Mouse (Mus musculus) forebrain, embryonic 15.5 days (tissue): ENCODE data around the gene Ddit4. TPM values are rescaled to one million over a fixed set of nuclear protein-coding genes. Genes with fewer than 3 reads are reported as not detected.

Experiments used
- ATAC-seq: fragments of 200-750 bp; cut with Nextera tagmentation; replicated peaks from 2 replicates; pipeline ENCODE4 v1.8.0; 2017; ENCODE audit warnings: mild to moderate bottlenecking, moderate TSS enrichment, moderate library complexity
- H3K27ac ChIP-seq: fragments of 300-500 bp; sonication (generic); replicated peaks from 2 replicates; pipeline ENCODE4 v1.5.1; 2015; ENCODE audit warnings: mild to moderate bottlenecking, inconsistent platforms
- H3K27me3 ChIP-seq: fragments of 300-500 bp; sonication (generic); 2 replicates; pipeline ENCODE4 v1.6.1; 2015; ENCODE audit warnings: inconsistent platforms
- H3K36me3 ChIP-seq: fragments of 300-500 bp; sonication (generic); 2 replicates; pipeline ENCODE4 v1.6.1; 2015; ENCODE audit warnings: mild to moderate bottlenecking, inconsistent platforms
- H3K4me1 ChIP-seq: fragments of 300-500 bp; sonication (generic); 2 replicates; pipeline ENCODE4 v1.6.1; 2015; ENCODE audit warnings: inconsistent platforms
- H3K4me2 ChIP-seq: fragments of 300-500 bp; sonication (generic); replicated peaks from 2 replicates; pipeline ENCODE4 v1.6.1; 2015; ENCODE audit warnings: mild to moderate bottlenecking, inconsistent platforms
- H3K4me3 ChIP-seq: fragments of 300-500 bp; sonication (generic); 2 replicates; pipeline ENCODE4 v1.5.1; 2015; ENCODE audit warnings: mild to moderate bottlenecking, inconsistent platforms
- H3K9ac ChIP-seq: fragments of 300-500 bp; sonication (generic); replicated peaks from 2 replicates; pipeline ENCODE4 v1.6.1; 2015; ENCODE audit warnings: mild to moderate bottlenecking, inconsistent platforms
- H3K9me3 ChIP-seq: fragments of 300-500 bp; sonication (generic); 2 replicates; pipeline ENCODE4 v1.6.1; 2016; ENCODE audit warnings: inconsistent platforms
- WGBS: fragments of 180-500 bp; shearing (Covaris S2); methylation state at CpG from one replicate; pipeline ENCODE4 v1.1.7; 2015; ENCODE audit warnings: mixed read lengths; 5-methylcytosine and 5-hydroxymethylcytosine counted together
- polyA plus RNA-seq: library from polyadenylated mRNA; unstranded; fragments of >200 nt; fragmentation: Nextera tagmentation; extraction: Ambion mirVana; gene quantifications from 2 replicates; pipeline ENCODE4 v1.2.1, GENCODE M21; 2015

Ddit4 gene
- polyA plus RNA-seq, 1 experiment from 2014 or later: 90.0 TPM

GRCm38 (mm10) chr10:59907695-59908299, 43.8 kb downstream of the Ddit4 start:
- ATAC-seq: no peak; the same call in 1 of the 2 replicates
- Histone ChIP-seq H3K27ac (peak overlapping the region; percentile 35), H3K9me3 (no peaks in the 10 kb centered on the region), H3K9ac (no peak overlapping the region), H3K36me3 (no peaks in the 10 kb centered on the region), H3K4me3 (no peak overlapping the region), H3K27me3 (no peaks in the 10 kb centered on the region), H3K4me1 (peaks cover 36% of the 10 kb centered on the region), H3K4me2 (no peak overlapping the region)
- 26% methylated on average over 7 of the region's 7 CpGs for WGBS

GRCm38 (mm10) chr10:59907080-59907609, 44.5 kb downstream of the Ddit4 start:
- no peak for ATAC-seq
- Histone ChIP-seq H3K27me3 (no peaks in the 10 kb centered on the region), H3K4me3 (no peak overlapping the region), H3K27ac (no peak overlapping the region), H3K9ac (no peak overlapping the region), H3K9me3 (no peaks in the 10 kb centered on the region), H3K4me1 (peaks cover 33% of the 10 kb centered on the region), H3K36me3 (no peaks in the 10 kb centered on the region), H3K4me2 (no peak overlapping the region)
- WGBS: 57% methylated on average over 3 of the region's 3 CpGs

DNA sequence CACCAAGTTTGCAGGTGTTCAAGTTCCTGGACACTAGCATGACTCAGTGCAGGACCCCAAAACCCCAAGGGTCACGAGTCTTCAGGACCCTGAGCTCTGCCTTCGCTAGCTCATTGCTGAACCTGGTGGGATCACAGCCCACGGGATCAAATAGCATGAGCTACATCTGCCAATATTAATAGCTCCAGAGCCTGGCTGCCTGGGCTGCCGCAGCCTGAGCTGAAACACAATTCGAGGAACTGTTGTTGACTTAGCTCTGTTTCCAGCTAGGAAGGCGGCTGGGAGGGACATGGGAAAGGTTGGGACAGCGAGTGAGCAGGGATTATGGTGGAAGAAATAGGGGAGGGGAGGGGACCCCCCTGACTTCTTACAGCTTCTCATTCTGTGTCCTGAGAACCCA, 48.5 kb downstream of the Ddit4 start:
- no peak for ATAC-seq
- no peak overlapping the region for H3K9ac ChIP-seq
- no peak overlapping the region for H3K4me3 ChIP-seq
- peak overlapping the region; percentile 24 for H3K27ac ChIP-seq
- no peak overlapping the region for H3K4me2 ChIP-seq
- WGBS: 63% methylated on average over 7 of the region's 7 CpGs
- peaks cover 52% of the 10 kb centered on the region for H3K4me1 ChIP-seq
- no peaks in the 10 kb centered on the region for H3K36me3 ChIP-seq
- H3K27me3 ChIP-seq: no peaks in the 10 kb centered on the region
- no peaks in the 10 kb centered on the region for H3K9me3 ChIP-seq

GRCm38 (mm10) chr10:59902606-59902990, 49.0 kb downstream of the Ddit4 start:
- Histone ChIP-seq H3K4me2 (no peak overlapping the region), H3K36me3 (no peaks in the 10 kb centered on the region), H3K4me3 (no peak overlapping the region), H3K27ac (peak overlapping the region; percentile 0; the same call in 1 of the 2 replicates), H3K9me3 (no peaks in the 10 kb centered on the region), H3K9ac (no peak overlapping the region), H3K27me3 (no peaks in the 10 kb centered on the region), H3K4me1 (peaks cover 52% of the 10 kb centered on the region)
- ATAC-seq: no peak
- 67% methylated on average over 8 of the region's 8 CpGs for WGBS

DNA sequence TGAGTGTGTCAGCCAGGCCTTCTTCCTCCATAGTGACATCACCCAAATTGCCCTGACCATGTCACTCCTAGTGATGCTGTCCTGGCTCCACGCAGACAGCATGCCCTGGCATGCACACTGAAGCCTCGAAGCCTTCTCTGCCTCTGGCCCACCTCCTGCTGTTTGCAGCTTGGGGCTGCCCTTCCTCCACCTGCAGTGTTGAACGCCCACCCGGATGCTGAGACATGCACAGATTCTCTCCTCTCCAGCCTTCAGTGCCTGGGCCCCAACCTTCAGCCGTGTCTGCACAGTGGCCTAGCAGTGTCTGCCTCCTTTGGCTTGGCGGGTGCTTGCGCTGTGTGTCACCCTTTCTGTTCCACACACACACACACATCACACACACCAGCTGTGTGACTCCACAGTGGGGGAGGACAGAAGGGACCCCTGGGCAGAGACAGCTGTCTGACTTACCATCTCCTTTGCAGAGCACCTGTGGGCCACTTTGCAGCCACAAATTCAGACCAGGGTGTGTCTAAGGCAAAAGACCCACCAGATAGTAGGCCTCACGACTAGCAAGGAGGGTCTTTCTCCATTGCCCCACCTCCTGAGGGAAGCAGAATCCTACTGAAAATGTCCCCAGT, 49.5 kb downstream of the Ddit4 start:
- Histone ChIP-seq H3K36me3 (no peaks in the 10 kb centered on the region), H3K27me3 (no peaks in the 10 kb centered on the region), H3K4me3 (no peak overlapping the region), H3K27ac (0 out of 2 replicates have a peak overlapping the region, but pooled peaks have one; percentile 0), H3K4me1 (peaks cover 56% of the 10 kb centered on the region), H3K4me2 (no peak overlapping the region), H3K9me3 (no peaks in the 10 kb centered on the region), H3K9ac (no peak overlapping the region)
- 64% methylated on average over 8 of the region's 8 CpGs for WGBS
- no peak for ATAC-seq

DNA sequence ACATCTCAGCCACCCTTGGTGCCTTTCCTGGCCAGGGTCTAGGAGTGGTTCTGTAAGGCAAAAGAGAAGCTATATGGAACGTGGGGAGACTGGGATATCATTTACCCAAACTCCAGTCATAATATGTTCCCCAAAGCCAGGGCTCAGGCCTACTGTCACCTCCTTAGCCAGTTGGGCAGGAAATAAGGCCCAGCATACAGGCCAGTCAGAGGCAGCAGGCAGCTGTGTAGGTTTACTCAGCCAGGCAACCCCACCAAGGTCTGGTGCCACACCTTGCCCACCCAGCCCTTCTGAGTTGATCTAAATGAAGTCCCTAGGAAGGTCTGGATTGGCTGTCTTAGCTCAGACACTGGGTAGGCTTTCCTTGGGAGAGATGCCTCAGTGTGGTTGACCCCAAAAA, 50.2 kb downstream of the Ddit4 start:
- Histone ChIP-seq H3K27ac (peak overlapping the region; percentile 99), H3K27me3 (no peaks in the 10 kb centered on the region), H3K4me1 (peaks cover 62% of the 10 kb centered on the region), H3K4me3 (no peak overlapping the region), H3K9ac (no peak overlapping the region), H3K36me3 (no peaks in the 10 kb centered on the region), H3K4me2 (no peak overlapping the region), H3K9me3 (no peaks in the 10 kb centered on the region)
- no peak for ATAC-seq
- WGBS: 96% methylated on average over 1 of the region's 1 CpGs

DNA sequence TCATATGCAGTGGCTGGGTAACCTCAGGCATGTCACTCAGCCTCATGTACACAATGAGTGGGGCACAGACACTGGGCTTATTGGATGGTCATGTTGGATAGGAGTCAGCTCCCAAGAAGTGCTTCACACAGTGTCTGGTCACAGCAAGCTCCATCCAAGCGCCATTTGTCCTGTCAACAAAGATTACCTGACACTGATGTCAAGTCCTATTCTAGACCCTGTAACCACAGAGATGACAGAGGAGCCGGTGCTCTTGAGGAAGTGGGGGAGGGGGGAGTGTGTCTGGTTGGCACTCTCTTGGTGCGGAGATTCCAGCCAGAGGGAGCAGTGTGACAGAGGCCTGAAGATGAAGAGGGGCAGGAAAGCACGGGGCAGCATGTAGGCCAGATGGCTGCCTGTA, 50.7 kb downstream of the Ddit4 start:
- no peak for ATAC-seq
- Histone ChIP-seq H3K27me3 (no peaks in the 10 kb centered on the region), H3K27ac (peak overlapping the region; percentile 99), H3K36me3 (peaks cover 4% of the 10 kb centered on the region; the same call in 1 of the 2 replicates), H3K9ac (no peak overlapping the region), H3K4me1 (peaks cover 66% of the 10 kb centered on the region), H3K4me2 (no peak overlapping the region), H3K4me3 (no peak overlapping the region), H3K9me3 (no peaks in the 10 kb centered on the region)
- WGBS: 46% methylated on average over 4 of the region's 4 CpGs

- peaks cover 11% of the 10 kb centered on the region; the same call in 1 of the 2 replicates for H3K36me3 ChIP-seq
- peak overlapping the region; percentile 99 for H3K27ac ChIP-seq
- no peak overlapping the region for H3K4me3 ChIP-seq
- H3K27me3 ChIP-seq: no peaks in the 10 kb centered on the region
- H3K4me1 ChIP-seq: peaks cover 69% of the 10 kb centered on the region
- H3K9ac ChIP-seq: no peak overlapping the region; the same call in 1 of the 2 replicates
- WGBS: 14% methylated on average over 4 of the region's 4 CpGs
- no peak for ATAC-seq
- no peaks in the 10 kb centered on the region for H3K9me3 ChIP-seq
- peak overlapping the region; percentile 30 for H3K4me2 ChIP-seq
Measured at GRCm38 (mm10) chr10:59900174-59900435, 51.5 kb downstream of the Ddit4 start.

Other genes with a start within 250 kb of the Ddit4 start
- 75.9 and 79.1 TPM in 2 replicates for gene Micu1, start 249.4 kb downstream of the Ddit4 start, polyA plus RNA-seq
- gene Dnajb12, start 72.3 kb downstream of the Ddit4 start, polyA plus RNA-seq: 16.9 and 17.5 TPM in 2 replicates
- 47.9 and 48.9 TPM in 2 replicates for gene Ascc1, start 51.0 kb upstream of the Ddit4 start, polyA plus RNA-seq
- 117 TPM in 2 replicates for gene Anapc16, start 51.3 kb upstream of the Ddit4 start, polyA plus RNA-seq
- 48.1 and 49.0 TPM in 2 replicates for gene Spock2, start 154.4 kb upstream of the Ddit4 start, polyA plus RNA-seq